Mouse (Mus musculus) thymus, postnatal 10 days (tissue): Measurements from ENCODE around the gene Agap1.

Source experiments
- DNase-seq, 2 experiments: peaks; one replicate each; pipeline ENCODE4 v3.0.0; 2021; ENCODE audit warnings: low spot score in 2 of 2

The Agap1 gene

DNA sequence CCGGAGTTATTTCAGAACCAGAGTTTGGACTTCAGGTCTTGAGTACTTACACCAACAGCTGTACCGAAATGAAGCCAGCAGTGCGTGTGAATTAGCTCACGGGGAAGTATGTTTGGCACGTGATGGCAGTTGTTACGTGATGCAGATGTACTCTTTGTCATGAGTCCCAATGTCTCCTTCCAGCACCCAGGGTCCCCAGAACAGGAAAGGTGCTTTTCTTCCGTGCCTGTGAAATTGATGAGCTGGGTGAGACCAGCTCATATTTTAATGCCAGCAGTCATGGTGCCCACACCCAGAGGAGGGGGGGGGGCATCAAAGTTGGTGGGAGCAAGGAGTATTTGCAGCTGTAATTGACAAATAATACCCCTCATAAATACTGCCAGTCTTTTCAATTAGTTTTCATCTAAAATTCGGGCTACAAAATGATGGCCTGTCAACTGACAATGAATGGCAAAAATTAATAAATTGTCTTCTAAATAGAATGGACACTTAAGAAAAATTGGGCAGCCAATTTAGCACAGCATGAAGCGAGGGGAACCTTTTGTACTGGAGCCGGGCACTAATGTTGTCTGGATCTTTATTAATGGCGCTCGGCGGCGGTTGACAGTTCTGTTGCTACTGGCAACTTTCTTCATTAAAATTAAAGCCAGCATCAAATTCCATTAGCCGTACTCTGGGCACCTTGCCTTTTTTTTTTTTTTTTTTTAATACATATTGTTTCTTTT is 253.3 kb downstream of the Agap1 start:
- DNase-seq = no peak

- no peak for DNase-seq
These were observed 255.2 kb downstream of the Agap1 start for GRCm38 (mm10) chr1:89709824-89710223.

DNA sequence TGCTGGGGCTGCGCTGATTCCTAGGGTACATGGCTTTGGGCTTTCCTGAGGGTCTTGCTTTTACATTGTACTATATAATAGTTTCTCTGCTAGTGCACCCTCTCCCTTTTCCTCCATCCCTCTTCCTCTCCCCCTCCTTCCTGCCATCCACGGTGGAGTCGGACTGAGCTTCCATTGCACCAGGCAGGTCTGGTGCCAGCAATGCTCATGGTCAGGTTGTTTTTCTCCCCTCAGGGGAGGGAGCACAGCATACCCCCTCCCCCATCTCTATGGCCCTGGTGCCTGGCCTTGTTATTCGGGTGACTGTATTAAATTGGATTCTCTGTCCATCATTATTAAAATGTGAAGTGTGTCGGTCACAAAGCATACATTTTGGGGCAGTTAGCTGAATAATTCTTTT is 259.1 kb downstream of the Agap1 start:
- no peak for DNase-seq

DNA sequence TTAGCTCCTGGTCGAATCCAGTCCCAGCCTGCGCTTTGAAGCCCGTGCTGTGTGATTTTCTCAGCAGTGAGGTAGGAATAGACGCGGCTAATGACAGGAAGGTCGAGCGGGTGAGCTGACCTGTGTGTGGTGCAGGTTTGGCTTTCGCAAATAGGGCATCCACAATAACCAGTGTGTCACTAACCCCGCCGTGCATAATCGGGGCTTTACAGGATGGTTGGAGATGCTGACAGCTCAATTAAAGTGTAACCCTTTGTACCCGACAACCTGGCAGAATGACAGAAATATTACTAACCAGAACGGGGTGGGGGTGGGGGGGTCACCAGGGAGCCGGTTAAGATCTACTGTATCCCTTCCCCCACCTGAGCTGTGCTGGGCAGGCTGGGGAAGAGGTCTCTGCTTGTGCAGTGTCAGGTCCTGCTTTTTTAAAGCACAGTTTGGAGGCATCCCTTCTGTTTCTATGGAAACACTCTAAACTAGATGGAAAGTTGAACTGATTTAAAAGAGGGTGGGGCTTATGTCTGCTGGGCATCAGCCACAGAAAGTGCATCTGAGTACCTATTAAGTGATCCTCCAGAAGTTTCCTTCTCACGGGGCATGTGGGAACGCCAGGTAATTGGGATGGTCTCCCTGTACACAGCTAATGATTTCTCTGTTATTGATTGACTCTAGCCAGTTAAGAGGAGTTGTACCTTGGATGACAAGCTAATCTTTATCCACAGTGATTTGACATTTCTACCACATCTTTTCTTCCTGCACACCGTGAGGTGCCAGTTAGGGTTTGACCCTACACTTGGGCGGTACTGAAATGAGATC is 259.8 kb downstream of the Agap1 start:
- DNase-seq = no peak

GRCm38 (mm10) chr1:89716234-89716633 is 261.6 kb downstream of the Agap1 start:
- DNase-seq = no peak

DNA sequence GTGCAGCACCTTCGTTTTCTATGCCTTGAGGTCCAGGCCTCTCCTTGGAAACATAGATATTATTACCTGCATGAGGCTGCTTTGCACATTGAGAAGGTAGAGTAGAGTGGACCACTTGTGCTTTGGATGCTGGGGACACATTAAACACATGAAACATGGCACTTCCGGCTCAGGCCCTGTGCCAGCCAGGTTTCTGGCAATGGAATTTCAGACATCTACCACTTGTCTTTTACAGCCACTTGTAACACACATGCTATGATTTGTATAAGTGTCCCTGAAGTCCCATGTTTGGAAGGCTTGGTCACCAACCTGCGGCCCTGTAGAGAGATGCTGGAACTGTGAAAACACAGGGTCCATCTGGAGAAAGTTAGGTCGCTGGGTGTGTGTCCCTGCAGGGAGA is 262.5 kb downstream of the Agap1 start:
- DNase-seq = no peak

GRCm38 (mm10) chr1:89718782-89719403 is 264.3 kb downstream of the Agap1 start:
- no peak for DNase-seq

DNA sequence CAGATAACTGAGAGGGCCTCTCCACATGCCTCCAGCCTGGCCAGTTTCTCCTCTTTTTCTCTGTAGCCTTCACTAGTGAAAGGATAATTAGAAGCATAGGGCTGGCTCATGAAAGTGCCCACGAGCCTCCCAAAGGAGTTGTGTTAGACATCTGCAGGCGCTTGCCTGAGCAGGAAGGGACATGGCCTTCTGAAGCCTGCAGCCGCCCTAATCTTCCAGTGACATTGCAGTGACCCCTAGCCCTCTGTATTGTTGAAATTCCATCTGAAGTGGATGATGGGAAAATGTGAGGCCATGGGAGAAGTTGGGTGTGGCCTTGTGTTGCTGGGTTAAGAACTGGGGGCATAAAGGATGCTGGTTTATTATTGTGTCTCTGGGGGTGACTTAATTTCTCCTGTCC is 269.5 kb downstream of the Agap1 start:
- no peak for DNase-seq

GRCm38 (mm10) chr1:89724555-89724954 is 269.9 kb downstream of the Agap1 start:
- no peak for DNase-seq

DNA sequence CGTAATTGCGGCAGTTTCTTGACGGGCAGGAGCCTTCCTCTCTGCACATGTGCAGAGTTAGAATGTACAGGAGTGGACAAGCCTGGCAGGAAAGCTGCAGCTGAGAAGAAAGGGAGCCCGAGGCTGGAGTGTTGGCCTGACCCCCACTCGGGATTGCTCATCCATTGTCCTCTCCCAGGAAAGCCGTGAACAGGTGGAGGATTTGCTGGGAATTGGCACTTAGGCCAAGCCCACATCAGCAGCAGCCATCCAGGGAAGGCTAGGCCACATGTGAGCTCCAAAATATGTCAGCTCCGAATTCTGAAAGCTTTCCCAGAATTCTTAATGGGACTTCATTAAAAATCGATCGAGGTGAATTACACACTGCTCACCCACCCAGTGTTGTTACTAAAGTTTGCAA is 270.4 kb downstream of the Agap1 start:
- DNase-seq = no peak

- DNase-seq = no peak
These were observed 273.9 kb downstream of the Agap1 start for GRCm38 (mm10) chr1:89728481-89728880.

DNA sequence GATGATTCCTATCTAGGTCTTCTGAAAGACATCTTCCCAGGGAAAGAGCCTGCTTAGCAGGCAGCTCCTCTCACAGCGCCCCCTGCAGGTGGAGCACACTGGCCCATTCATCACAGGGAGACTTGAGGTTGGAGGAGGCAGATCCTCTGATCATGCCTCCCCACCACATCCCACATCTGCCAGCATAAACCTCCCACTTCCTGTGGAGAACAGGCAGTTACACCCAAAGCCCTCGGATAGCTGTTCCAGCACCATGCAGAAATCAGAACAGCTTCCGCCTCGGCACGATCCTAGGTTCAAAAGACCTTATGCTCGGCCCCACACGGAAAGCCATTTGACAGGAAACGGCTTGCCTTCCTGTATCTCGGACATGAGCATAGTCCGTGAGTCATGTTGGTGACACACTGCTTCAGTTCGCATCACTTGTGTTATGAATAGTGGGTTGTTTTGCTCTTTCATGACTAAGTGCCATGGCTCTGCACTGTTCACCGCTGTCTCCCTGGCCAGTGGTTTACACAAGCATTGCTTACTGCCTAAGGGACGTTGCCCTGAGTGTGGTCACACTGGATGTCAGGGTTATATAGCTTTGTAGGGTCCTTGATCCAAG is 276.1 kb downstream of the Agap1 start:
- DNase-seq = peak; percentile 5 to 12

- no peak for DNase-seq
These were observed 279.8 kb downstream of the Agap1 start for GRCm38 (mm10) chr1:89734368-89734767.

DNA sequence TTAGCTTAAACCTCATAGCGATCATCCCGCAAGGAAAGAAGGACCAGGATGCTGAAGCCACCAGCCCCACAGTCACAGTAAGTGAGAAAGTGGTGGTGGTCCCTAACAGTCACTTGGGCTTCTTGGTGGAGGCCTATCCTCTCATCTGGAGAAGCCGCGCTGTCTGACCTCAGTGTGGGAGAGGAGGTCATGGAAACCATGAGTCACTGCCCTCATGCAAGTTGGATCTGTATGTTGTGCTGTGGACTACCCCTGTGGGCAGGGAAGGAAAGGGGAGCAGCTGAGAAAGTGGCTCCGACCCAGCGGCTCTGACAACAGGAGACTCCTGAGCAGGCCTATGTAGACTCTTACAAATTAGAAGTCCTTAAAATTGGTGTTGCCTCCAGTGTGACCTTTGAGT is 280.5 kb downstream of the Agap1 start:
- no peak for DNase-seq

DNA sequence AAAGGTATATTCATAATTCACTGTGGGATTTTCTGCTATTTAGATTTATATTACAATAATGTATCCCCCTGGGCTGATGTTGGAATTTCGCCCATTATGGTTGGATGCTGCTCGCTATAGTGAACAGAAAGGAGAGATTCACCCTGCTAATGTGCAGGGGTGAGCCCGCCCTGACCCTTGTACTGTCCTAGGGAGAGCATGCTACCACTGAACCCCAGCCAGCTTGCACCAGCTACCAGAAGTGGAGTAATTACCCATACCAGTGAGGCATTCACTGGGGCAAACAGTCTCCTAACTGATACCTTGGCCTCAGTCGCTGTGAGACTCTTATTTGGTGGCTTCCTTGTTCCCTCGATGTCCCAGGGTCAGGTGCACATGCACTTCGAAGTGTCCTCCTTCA is 281.4 kb downstream of the Agap1 start:
- DNase-seq = no peak

- DNase-seq = no peak
These were observed 284.6 kb downstream of the Agap1 start for GRCm38 (mm10) chr1:89739067-89739774.

DNA sequence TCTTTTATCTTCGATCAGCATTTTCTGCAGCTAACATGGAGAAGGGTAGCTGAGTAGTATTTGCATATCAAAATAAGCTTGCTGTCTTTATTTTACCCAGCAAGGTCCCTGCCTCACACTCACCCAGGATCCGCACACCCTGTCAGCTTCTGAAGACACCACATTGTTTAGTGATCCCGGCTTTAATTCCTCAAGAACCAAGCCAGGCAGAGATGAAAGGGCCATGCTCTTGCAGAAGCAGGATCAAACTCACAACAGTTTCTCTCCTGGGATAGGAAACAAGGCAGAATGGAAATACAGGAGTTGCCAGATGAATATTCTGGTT is 285.1 kb downstream of the Agap1 start:
- no peak for DNase-seq

DNA sequence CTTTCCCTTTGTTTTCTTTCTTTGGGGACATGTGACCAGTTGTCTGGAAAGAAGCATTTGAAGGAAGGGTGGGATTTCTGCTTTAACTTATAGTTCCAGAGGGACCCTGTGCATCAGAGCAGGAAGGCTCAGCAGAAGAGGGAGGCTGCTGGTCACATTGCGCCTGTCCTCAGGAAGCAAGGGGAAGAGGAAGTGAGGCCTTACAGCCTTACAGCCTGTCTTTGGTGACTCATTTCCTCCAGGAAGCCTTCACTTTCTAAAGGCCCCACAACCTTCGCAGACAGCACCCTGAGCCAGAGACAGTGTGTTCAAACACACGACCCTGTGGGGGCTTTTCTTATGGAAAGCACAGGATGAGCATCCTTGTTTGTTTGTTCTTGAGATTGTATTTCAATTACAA is 287.8 kb downstream of the Agap1 start:
- no peak for DNase-seq

- no peak for DNase-seq
These were observed 291.6 kb downstream of the Agap1 start for GRCm38 (mm10) chr1:89746171-89746570.

DNA sequence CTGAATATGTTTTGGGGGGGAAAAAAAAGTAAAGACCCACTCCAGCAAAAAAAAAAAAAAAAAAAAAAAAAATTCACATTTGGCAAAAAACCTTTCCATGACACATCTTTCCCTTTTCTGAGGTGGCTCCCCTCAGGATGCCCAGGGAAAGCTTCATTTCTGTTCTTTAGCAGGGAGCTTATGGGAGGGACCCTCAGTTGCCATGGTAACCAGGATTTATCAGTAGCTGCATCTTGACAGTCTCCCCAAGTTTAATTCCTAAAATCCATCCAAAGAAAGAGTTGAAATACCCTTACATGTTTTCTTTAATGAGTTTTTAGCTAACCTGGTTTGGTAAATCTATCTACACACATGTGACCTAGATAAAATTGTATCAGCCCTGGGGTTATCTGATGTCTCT is 295.1 kb downstream of the Agap1 start:
- DNase-seq = no peak

- DNase-seq = no peak
These were observed 295.9 kb downstream of the Agap1 start for GRCm38 (mm10) chr1:89750495-89750894.

DNA sequence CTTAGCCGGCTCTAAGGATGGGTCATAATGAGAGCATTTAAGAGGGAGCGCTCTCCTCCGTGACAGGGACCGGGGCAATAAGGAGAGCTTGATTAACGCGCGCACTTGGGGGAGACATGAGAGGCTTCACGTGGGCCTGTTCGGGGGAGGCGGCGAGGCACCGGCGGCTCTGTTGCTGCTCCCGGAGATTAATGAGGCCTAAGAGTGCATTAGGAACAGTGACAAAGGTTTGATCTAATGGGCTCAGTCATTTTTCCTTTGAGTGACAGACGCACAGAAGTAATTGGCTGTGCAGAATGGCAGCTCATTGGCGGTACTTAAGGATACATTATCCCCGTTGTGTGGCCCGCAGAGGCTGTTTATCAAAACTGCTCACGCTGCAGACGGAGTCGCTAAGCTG is 296.3 kb downstream of the Agap1 start:
- DNase-seq = no peak
